Mouse (Mus musculus): ENCODE data around the gene Myom1.

Gene Myom1

DNA sequence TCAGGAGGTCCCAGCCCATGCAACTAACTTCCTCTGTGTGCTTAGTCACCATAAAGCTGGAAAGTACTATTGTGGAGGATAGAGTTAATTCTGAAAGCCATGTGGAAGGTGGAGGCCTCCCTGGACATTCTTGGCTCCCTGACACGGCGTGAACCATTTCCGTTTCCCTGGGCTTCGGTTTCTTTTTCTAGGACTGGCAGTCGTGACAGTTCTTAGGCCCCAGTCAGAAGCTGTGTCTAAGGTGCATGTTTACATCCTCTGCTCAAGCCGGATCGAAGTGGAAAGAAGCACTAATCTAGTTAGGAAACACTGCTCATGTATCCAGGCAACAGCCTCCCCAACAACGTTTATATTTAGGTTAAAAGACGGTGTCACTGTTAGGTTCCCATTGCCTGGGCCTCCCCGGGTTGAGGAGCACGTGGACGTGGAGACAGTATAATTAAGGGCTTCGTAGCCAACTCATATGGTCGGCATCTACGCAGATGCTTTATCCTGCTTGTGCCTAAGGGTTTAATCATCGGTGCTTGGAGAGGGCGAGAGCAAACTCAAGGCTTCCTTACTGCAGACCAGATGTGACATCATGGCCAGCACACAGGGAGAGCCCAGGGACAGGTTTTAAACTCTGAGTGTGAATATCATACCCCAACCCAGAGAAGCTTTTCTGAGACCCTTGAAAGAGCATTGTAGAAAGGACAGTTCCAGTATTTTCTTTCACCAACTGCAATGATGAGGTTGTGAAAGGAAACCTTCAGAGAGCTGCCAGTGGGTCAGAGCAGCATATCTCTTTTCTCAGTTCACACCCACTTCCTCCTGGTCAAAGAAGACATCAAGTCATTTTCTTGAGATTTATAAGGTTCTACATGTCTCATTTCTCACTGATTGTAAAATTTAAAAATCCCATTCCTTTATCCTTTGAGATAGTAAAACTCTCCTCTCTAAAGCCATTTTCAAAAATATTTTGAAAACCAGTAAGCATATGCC is 100.4 kb downstream of the Myom1 start:
- DNase-seq (ENCODE audit: low read depth): peak; percentile 51

- DNase-seq (ENCODE audit: low read depth): no peak
Measured at GRCm38 (mm10) chr17:71105297-71105696, 102.9 kb downstream of the Myom1 start.

- no peak for DNase-seq (ENCODE audit: low read depth)
Measured at GRCm38 (mm10) chr17:71106250-71106649, 103.8 kb downstream of the Myom1 start.

DNA sequence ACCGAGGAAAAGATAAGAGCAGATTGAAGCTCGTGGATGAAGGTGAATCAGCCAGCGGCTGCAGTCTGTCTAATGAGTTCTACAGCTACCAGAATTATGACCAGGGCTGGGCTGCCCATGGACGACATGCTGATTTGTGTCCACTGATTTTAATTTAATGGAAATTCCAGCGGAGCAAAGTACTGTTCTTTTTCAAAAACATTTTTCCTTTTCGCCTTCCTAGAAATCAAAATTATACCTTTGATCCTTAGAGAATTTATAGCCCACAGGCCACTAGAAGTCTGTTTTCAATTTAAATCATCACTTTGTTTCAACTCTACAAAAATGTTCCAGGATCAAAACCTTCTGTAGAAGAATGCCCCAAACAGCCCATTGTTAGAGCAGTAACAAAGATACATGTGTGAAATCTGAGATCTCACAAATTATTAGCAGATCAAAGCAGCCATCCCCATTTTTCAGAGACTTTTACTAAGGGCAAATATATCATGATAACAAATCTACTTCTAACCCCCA is 108.4 kb downstream of the Myom1 start:
- DNase-seq (ENCODE audit: low read depth): no peak

DNA sequence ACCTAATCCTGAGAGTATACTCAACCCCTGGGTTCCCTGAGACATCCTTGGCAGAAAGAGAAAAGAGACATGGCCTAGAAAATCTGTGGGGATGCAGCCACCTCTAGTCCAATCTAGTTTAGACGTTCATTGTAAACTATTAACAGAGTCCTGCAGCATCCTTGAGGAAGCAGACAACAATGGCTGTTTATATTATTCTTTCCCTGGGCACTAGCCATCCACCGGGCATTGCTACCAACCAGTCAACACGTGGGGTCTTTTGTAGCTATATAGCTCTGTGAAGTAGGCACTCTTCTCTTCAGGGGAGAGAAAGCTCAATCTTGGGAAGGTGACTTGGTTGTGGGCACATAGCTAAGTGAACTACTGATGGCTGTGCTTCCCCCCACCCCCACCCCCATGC is 110.3 kb downstream of the Myom1 start:
- no peak for DNase-seq (ENCODE audit: low read depth)

DNA sequence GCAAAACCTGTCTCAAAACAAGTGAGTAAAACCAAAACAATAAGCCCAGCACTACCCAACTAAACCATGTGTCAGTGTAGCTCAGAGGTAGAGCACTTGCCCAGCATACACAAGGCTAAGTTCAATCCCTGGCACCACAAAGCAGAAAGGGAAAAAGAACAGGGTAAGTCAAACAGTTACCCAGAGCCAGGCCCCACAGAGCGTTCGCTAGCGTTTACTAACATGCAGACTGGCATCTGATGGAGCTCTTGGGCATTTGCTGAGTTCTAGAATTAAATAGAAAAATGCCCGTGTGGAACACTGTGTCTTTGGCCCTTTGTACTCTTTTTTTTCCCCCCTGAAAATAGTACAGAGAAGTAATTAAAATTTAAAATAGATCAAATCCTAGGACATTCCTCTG is 111.8 kb downstream of the Myom1 start:
- no peak for DNase-seq (ENCODE audit: low read depth)

GRCm38 (mm10) chr17:71117956-71118355 is 115.5 kb downstream of the Myom1 start:
- peak; percentile 68 for DNase-seq (ENCODE audit: low read depth)

- no peak for DNase-seq (ENCODE audit: low read depth)
Measured at GRCm38 (mm10) chr17:71118607-71119006, 116.2 kb downstream of the Myom1 start.

DNA sequence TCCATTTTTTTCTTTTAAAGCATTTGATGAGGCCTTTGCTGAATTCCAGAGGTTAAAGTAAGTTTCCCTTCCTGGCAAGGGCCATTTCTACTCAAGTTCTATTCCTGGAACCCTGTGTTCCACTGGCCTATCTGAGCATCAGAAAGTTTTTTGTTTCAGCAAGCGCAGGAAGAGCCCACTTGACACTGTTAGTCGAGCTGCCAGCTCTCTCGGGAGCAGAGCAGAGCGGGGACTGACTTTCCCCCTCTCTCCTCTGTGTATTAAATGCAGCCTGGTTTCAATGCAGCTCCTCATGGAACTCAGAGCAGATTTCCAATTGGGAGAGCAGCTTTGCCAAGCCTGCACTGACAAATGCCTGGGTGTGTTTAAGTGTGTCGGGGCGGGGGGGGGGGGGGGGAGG is 118.2 kb downstream of the Myom1 start:
- DNase-seq (ENCODE audit: low read depth): no peak

DNA sequence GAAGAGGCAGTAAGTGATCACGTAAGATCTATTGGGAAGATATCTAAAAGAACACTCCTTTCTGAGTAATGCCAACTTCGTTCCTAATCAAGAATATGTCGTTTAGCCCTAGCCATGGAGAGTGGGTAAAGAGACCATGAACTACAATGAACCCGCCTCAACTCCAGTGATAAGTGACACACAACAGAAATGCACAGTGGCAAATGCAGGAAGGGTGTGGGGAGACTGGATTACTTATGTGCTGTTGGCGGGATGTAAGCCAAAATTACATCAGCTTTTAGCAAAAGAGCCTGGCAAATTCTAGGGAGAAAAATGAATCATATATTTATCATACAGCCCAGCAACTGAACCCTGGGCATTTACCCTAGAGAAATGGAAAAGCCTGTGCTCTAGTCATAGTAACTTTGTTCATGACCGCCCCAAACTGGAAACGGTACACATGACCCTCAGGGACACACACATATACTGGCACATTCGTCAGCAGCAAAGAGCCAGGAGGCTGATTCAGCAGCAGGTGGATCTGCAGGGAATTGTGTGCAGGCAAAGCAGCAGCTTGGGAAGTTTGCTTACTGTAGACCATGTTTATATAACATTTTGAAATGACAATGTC is 121.7 kb downstream of the Myom1 start:
- DNase-seq (ENCODE audit: low read depth): no peak

DNA sequence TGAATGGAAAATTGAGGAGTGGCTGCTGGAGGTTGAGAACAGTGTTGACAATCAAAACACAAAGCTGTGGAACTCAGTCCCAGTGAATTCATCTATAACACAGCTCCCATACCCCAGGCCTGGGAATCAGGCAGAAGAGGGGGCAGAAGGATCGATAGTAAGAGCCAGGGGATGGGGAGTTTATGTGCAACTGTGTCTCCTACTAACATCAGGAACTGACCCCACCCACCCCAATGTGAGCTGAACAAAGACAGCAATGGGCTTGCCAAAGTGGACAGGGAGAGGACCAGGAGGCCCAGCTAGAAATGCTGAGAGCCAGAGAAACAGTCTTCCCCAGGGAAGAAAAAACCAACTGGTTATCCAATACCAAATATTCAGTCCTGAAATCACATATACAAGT is 122.2 kb downstream of the Myom1 start:
- DNase-seq (ENCODE audit: low read depth): no peak

- no peak for DNase-seq (ENCODE audit: low read depth)
Measured at GRCm38 (mm10) chr17:71125519-71125918, 123.1 kb downstream of the Myom1 start.

DNA sequence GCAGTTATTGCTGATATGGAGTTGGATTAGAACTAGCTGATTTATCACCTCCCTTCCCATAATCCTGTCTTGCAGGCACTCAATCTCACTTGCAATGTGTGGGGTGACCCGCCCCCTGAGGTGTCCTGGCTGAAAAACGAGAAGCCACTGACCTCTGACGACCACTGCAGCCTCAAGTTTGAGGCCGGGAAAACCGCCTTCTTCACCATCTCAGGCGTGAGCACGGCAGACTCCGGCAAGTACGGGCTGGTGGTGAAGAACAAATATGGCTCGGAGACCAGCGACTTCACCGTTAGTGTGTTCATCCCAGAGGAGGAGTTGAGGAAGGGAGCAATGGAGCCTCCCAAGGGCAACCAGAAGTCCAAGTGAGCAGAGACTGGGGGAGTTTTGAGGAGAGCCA is 123.6 kb downstream of the Myom1 start:
- no peak for DNase-seq (ENCODE audit: low read depth)

- no peak for DNase-seq (ENCODE audit: low read depth)
Measured at GRCm38 (mm10) chr17:71127464-71128110, 125.2 kb downstream of the Myom1 start.

DNA sequence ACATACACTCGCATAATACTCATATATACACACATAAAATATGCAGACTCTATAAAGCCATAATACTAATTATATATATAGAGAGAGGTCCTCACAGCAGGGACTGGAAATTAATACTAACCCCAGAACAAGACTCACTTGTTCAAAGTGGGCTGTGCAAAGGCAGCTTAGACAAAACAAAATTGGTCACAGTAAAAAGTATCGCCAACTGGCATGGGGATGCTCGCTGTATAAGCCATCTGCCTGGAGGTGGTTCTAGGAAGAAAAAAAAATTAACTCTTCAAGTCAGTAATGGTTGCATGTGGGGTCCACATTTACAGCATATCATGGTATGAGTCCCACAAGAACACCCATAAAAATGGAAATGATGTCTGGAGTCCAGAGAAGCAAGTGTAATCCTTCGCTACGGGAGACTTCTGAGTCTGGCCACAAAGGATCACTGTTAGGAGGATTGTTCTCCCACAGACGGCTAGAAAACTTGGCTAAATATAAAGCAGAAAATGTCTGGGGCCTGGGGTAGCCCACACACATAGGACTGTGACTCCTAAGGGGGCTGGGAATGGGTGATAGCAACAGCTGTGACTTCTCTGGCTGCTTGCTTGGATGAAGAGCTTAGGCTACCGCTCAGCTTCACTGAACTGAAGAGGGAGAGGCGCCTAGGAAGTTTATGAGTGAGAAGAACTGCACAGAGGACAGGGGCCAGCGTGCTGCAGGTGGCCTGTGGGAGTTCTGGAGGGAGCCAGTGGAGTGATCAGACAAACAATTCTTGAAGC is 127.2 kb downstream of the Myom1 start:
- DNase-seq (ENCODE audit: low read depth): no peak

DNA sequence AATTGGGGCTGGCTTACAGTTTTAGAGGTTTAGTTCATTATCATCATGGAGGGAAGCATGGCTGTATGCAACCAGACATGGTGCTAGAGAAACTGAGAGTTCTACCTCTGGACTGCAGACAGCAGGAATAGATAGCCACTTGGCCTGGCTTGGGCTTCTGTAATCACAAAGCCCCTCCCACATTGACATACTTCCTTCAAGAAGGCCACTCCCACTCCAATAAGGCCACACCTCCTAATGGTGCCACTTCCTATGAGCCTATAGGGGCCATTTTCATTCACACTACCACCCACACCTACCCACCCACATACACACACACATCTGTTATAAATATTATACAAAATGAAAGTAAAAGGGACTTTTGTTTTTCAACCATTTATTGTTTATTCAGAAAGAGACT is 129.8 kb downstream of the Myom1 start:
- peak; percentile 57 for DNase-seq (ENCODE audit: low read depth)

DNA sequence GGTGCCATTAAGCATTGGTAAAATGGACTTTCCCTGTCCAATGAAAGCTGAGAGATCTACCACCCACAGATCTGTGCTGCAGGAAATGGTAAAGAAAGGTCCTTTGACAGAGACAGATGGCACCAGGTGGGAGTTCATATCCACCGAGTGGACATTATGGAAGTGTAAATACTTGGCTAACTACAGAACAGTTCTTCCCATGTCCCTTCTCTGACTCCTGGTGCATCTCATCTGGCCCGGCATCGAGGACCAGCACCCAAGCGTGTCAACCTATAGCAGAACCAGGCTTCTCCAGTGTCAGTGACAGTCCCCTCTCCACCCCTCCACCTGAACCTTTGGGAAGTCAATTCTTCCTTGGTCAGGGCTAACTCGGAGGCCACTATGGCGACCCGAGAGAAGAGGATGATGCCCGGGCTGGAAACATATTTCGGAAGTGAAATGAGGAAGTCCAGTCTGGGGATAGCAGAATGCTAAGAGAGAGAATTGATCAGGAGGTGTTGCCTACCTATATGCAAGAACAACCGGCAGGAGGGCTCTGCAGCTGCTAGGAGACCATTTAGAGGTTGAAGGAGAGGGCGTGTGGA is 130.5 kb downstream of the Myom1 start:
- DNase-seq (ENCODE audit: low read depth): no peak

DNA sequence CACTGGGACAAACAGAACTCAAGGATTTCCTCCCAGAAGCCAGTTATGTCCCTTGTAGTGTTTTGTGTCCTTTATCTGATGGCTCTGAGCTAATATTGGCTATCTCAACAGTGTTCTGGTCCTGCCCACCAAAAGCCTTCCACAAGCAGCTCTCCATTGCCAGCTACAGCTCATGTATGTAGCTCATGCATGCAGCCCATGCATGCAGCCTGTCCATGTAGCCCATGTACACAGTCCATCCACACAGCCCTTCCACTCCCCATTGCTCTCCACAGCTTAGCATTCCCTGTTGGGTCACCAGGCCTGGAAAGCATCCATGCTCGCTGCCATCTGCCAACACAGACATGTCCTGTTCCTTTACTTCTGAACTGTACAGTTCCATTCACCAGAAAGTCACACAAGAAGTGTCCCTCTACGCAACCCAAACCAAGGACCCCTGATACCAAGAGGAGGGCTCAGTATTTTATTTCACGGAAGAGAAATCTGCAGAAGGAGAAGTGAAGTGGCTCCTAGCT is 132.1 kb downstream of the Myom1 start:
- no peak for DNase-seq (ENCODE audit: low read depth)

- DNase-seq (ENCODE audit: low read depth): no peak
Measured at GRCm38 (mm10) chr17:71135108-71135507, 132.7 kb downstream of the Myom1 start.

- DNase-seq (ENCODE audit: low read depth): no peak
Measured at GRCm38 (mm10) chr17:71135866-71136265, 133.4 kb downstream of the Myom1 start.

Data from 416B (cell line).